Mouse (Mus musculus) embryonic facial prominence, embryonic 10.5 days (tissue): ENCODE measurements around the gene Pgk1. TPM values are rescaled to one million over a fixed set of nuclear protein-coding genes. Genes with fewer than 3 reads are reported as not detected.

Experiments used
- DNase-seq: peaks from one replicate; pipeline ENCODE4 v3.0.0-alpha.2; 2017; ENCODE audit warnings: low spot score
- H3K27ac ChIP-seq: fragments of 300-500 bp; sonication (generic); replicated peaks from 2 replicates; pipeline ENCODE4 v1.5.1; 2016; ENCODE audit warnings: mild to moderate bottlenecking
- H3K27me3 ChIP-seq: fragments of 300-500 bp; sonication (generic); replicated peaks from 2 replicates; pipeline ENCODE4 v1.6.1; 2016; ENCODE audit warnings: low read depth, mild to moderate bottlenecking; ENCODE audit not compliant: poor library complexity, severe bottlenecking
- H3K36me3 ChIP-seq: fragments of 300-500 bp; sonication (generic); replicated peaks from 2 replicates; pipeline ENCODE4 v1.6.1; 2016; ENCODE audit warnings: mild to moderate bottlenecking, moderate library complexity
- H3K4me1 ChIP-seq: fragments of 300-500 bp; sonication (generic); 2 replicates; pipeline ENCODE4 v1.6.1; 2016
- H3K4me3 ChIP-seq: fragments of 300-500 bp; sonication (generic); 2 replicates; pipeline ENCODE4 v1.5.1; 2016; ENCODE audit warnings: mild to moderate bottlenecking, moderate library complexity
- H3K9me3 ChIP-seq: fragments of 300-500 bp; sonication (generic); 2 replicates; pipeline ENCODE4 v1.6.1; 2016; ENCODE audit warnings: mild to moderate bottlenecking
- WGBS: fragments of 180-500 bp; shearing (Covaris S2); methylation state at CpG from one replicate; pipeline ENCODE4 v1.1.7; 2016; 5-methylcytosine and 5-hydroxymethylcytosine counted together
- polyA plus RNA-seq: library from polyadenylated mRNA; unstranded; fragments of >200 nt; fragmentation: Nextera tagmentation; extraction: Ambion mirVana; gene quantifications from 2 replicates; pipeline ENCODE4 v1.2.1, GENCODE M21; 2016

Pgk1 gene
- 474 and 527 TPM in 2 replicates for polyA plus RNA-seq

DNA sequence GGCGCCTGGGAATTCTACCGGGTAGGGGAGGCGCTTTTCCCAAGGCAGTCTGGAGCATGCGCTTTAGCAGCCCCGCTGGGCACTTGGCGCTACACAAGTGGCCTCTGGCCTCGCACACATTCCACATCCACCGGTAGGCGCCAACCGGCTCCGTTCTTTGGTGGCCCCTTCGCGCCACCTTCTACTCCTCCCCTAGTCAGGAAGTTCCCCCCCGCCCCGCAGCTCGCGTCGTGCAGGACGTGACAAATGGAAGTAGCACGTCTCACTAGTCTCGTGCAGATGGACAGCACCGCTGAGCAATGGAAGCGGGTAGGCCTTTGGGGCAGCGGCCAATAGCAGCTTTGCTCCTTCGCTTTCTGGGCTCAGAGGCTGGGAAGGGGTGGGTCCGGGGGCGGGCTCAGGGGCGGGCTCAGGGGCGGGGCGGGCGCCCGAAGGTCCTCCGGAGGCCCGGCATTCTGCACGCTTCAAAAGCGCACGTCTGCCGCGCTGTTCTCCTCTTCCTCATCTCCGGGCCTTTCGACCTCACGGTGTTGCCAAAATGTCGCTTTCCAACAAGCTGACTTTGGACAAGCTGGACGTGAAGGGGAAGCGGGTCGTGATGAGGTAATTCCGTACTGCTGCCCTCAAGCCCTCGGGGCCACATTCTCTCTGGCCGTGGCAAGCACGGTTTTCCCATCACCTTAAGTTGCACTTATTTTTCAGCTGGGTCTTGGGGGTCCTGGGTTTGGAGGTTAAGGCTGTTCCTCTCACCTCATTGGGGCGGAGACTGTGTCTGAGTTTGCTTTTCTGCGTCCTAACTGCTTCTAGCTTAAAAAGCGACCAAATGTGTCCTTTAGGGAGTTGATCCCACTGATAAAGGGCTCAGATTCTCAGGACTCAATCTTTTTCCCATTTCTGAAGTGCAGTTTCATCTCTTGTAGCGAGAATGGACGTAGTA lies at the start of gene Pgk1:
TSS of gene Pgk1 (plus strand) at position 388 of the 937 bp plus-strand sequence.
- peaks cover 27% of the 10 kb centered on the region for H3K4me1 ChIP-seq
- DNase-seq: peak; percentile 95
- peaks cover 12% of the 10 kb centered on the region for H3K36me3 ChIP-seq
- peak within 1 kb of the TSS; percentile 88 for H3K27ac ChIP-seq
- H3K9me3 ChIP-seq: no peaks in the 10 kb centered on the region
- peak within 1 kb of the TSS; percentile 66 for H3K4me3 ChIP-seq
- 13% methylated on average over 55 of the region's 55 CpGs for WGBS
- peaks cover 48% of the 10 kb centered on the region for H3K27me3 ChIP-seq

DNA sequence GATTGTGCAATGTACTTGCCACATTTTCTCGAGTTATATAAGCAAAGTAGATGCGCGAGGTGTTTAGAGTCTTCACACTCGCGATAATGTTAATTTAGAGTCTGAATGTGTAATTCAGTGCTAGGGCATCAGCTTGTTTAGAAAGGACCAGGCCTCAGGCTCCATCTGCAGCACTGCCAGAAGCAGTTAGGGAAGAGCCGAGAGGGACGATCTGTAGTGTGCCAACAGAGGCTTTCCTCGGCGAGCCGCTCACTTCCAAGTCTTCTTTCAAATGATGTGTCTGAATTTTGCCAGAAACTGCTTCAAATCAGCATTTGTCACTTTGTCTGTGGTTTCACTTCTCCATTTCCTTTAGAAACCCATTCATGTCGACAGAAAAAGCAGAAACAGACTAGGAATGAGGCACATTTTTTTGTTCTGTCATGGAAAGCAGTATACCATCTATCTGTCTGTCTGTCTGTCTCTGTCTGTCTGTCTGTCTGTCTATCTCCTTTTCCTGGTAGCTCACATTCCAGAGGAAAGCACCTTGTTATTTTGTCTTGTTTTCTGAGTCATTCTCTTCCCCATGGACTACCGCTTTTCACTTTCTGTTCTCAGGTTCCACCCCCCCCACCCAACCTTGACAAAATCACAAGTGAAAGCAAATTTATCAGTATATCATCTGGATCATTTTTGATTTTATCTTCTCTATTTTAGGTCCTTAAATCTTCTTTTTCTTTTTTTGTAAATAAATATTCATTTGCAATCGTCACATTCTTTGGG lies 47.4 kb upstream of the Pgk1 start:
- no peaks in the 10 kb centered on the region for H3K36me3 ChIP-seq
- no peak overlapping the region for H3K4me3 ChIP-seq
- H3K9me3 ChIP-seq: no peaks in the 10 kb centered on the region
- no peak overlapping the region for H3K27ac ChIP-seq
- no peaks in the 10 kb centered on the region for H3K4me1 ChIP-seq
- peaks cover 48% of the 10 kb centered on the region for H3K27me3 ChIP-seq
- 82% methylated on average over 13 of the region's 13 CpGs for WGBS
- DNase-seq: no peak

DNA sequence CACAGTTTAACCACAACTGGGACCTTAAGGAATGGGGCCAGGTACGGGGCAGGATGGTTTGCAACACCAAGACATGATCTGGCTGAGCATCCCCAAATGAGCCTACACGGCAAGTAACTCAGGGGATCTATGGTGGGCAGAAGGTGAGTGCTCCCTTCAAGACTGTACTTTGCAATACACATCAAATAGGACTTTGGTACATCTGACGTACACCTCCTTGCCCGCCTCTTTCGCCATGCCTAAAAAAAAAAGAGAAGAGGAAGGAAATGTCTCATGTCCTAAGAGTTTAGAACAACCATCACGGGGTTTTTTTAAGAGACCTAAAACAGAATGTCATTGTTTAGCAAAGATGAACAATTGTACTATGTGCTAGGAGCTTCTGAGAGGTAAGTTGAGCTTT lies 44.0 kb upstream of the Pgk1 start, which contains the start of gene Tlr13:
TSS of gene Tlr13 (plus strand) at position 269 of the 400 bp plus-strand sequence.
- H3K9me3 ChIP-seq: no peaks in the 10 kb centered on the region
- no peak within 1 kb of the TSS for H3K27ac ChIP-seq
- WGBS: 90% methylated on average over 6 of the region's 6 CpGs
- H3K4me3 ChIP-seq: no peak within 1 kb of the TSS
- no peaks in the 10 kb centered on the region for H3K4me1 ChIP-seq
- DNase-seq: no peak
- no peaks in the 10 kb centered on the region for H3K36me3 ChIP-seq
- H3K27me3 ChIP-seq: peaks cover 42% of the 10 kb centered on the region

DNA sequence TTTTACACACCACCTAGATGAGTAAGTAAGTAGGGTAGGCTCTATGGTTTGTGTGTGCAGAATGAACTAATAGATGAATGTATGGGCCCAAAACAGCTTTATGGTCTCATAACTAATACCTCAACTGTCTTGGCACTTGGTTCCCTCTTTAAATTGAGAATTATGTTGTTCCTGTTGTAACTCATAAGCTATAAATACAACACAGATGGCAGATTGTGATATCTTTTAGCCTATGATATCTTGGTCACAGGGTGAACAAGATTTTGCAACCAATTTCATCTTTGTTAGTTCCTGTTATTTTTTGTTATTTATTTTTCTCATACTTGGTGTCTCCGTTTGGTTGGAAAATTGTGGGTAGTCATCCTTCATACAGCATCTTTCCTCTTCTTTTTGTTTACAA lies 38.7 kb upstream of the Pgk1 start:
- H3K4me3 ChIP-seq: no peak overlapping the region
- H3K9me3 ChIP-seq: no peaks in the 10 kb centered on the region
- peaks cover 43% of the 10 kb centered on the region for H3K27me3 ChIP-seq
- H3K4me1 ChIP-seq: no peaks in the 10 kb centered on the region
- H3K36me3 ChIP-seq: no peaks in the 10 kb centered on the region
- WGBS: 91% methylated on average over 1 of the region's 1 CpGs
- no peak overlapping the region for H3K27ac ChIP-seq
- no peak for DNase-seq

DNA sequence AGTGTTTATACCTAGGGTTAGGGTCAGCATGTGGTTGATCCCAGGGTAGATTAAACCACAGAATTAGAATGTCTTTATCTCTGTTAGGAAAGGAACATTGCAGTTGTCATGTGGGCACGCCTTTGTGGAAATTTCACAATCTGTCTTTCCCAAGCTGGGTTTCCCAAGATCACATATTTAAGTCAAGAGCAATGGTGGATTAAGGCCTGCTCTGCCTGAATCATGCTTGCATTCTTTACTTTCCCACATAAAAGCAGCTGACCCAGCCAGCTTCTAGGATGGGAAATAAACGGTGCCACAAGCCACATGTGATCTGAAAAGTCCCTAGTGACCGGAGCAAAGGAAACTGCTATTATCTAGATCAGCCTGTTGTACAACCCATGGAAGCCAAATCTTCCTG lies 37.4 kb upstream of the Pgk1 start:
- Histone ChIP-seq H3K27ac (no peak overlapping the region), H3K36me3 (no peaks in the 10 kb centered on the region), H3K4me1 (no peaks in the 10 kb centered on the region), H3K4me3 (no peak overlapping the region), H3K27me3 (peaks cover 38% of the 10 kb centered on the region), H3K9me3 (no peaks in the 10 kb centered on the region)
- 90% methylated on average over 3 of the region's 3 CpGs for WGBS
- no peak for DNase-seq

DNA sequence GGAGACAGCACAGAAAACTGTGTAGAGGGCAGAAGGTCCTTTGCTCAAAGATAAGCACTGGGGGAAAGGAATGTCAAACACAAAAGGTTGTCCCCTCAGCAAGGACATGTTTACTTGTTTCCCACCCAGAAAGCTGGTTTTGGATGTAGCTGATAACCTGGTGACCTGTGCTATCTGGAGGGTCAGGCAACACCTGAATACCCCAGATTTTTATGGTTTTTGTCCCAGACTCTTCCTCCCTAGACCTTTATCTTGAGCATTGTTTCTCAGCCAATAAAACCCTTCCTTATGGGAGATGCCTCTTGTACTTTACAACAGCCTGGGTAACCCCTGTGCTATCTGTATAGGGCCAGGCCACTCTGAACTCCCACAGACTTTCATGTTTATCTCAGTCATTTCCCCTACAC lies 32.7 kb upstream of the Pgk1 start:
- Histone ChIP-seq H3K27ac (no peak overlapping the region), H3K9me3 (no peaks in the 10 kb centered on the region), H3K36me3 (no peaks in the 10 kb centered on the region), H3K4me1 (no peaks in the 10 kb centered on the region), H3K4me3 (no peak overlapping the region), H3K27me3 (peaks cover 47% of the 10 kb centered on the region)
- DNase-seq: no peak

DNA sequence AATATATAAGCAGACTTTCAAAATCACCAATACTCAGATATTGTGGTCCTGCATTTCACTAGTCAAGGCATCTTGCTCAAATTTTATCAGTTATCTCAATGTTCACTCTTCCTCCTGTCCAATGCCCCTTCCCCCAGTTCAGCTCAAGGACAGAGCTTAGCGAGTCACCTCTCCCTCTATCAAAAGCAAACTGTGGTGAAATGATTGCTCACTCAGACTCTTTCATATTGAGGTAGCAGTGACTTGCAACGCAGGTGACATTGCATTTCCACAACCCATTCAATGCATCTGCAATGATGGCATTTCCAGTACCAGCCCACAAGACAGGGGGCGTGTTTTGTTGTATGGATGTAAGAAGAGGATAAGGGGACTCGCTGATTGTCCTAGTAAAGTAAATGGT lies 31.0 kb upstream of the Pgk1 start:
- WGBS: 83% methylated on average over 4 of the region's 4 CpGs
- DNase-seq: no peak
- Histone ChIP-seq H3K4me3 (no peak overlapping the region), H3K4me1 (no peaks in the 10 kb centered on the region), H3K27ac (no peak overlapping the region), H3K27me3 (peaks cover 39% of the 10 kb centered on the region), H3K36me3 (no peaks in the 10 kb centered on the region), H3K9me3 (no peaks in the 10 kb centered on the region)

DNA sequence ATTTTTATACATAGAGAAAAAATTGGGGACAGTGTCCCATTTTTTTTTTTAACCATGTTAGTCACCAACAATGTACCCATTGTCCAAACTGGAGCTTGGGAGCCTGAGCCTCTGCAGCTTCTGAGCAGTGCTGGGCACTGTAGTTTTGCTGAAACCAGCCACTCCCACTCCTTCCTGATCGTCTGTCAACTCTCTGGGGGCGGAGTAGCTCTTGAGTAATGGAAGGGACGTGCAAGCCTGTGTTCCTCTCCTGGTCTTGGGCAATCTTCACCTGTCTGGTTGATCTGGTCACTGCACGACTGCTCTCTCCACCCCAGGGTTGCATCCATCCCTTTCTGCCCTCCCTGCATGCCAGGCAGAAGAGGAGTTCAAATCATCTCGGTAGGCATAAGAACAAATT lies 22.9 kb upstream of the Pgk1 start:
- Histone ChIP-seq H3K4me1 (no peaks in the 10 kb centered on the region), H3K4me3 (no peak overlapping the region), H3K27me3 (peaks cover 12% of the 10 kb centered on the region; the same call in 1 of the 2 replicates), H3K27ac (no peak overlapping the region), H3K9me3 (no peaks in the 10 kb centered on the region), H3K36me3 (no peaks in the 10 kb centered on the region)
- DNase-seq: no peak
- 56% methylated on average over 5 of the region's 5 CpGs for WGBS

DNA sequence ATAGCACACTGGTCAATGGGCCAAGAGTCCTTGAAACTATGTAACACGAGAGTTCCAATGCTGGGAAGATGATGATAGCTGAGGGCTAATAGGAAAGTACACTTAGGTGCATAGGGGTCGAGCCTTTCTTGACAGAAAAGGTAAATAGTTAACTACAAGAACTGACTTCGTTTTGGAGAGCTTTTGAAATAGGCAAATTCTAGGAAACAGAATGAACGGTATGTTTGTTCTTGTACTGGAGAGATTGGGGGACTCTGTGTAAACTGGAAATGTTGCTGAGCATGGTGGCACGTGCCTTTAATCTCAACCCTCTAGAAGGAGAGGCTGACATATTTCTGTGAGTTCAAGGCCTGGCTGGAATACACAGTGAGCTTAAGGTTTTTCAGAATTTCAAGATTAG lies 22.3 kb upstream of the Pgk1 start:
- Histone ChIP-seq H3K9me3 (no peaks in the 10 kb centered on the region), H3K36me3 (no peaks in the 10 kb centered on the region), H3K27me3 (0 out of 2 replicates have a peak, but pooled peaks cover 10% of the 10 kb centered on the region), H3K4me1 (no peaks in the 10 kb centered on the region), H3K27ac (no peak overlapping the region), H3K4me3 (no peak overlapping the region)
- no peak for DNase-seq
- WGBS: 77% methylated on average over 5 of the region's 5 CpGs

DNA sequence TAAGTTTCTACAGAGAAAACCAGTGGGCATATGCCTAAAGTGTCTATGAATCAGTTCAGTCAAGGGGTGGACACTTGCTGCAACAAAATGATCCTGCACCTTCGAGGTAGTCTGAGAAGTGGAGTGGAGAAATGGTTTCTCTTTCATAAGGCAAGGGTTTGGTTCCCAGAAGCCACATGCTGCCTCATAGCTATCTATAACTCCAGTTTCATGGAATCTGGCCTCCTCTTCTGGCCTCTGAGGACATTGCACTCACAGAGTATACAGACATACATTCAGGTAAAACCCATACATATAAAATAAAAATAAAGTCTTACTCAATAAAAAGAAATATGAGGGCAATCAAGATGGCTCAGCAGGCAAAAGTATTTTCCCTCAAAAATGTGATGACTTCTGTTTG lies 21.8 kb upstream of the Pgk1 start:
- no peaks in the 10 kb centered on the region for H3K36me3 ChIP-seq
- no peak overlapping the region for H3K27ac ChIP-seq
- no peak for DNase-seq
- H3K27me3 ChIP-seq: 0 out of 2 replicates have a peak, but pooled peaks cover 5% of the 10 kb centered on the region
- no peak overlapping the region for H3K4me3 ChIP-seq
- no peaks in the 10 kb centered on the region for H3K9me3 ChIP-seq
- H3K4me1 ChIP-seq: no peaks in the 10 kb centered on the region
- WGBS: 73% methylated on average over 1 of the region's 1 CpGs

DNA sequence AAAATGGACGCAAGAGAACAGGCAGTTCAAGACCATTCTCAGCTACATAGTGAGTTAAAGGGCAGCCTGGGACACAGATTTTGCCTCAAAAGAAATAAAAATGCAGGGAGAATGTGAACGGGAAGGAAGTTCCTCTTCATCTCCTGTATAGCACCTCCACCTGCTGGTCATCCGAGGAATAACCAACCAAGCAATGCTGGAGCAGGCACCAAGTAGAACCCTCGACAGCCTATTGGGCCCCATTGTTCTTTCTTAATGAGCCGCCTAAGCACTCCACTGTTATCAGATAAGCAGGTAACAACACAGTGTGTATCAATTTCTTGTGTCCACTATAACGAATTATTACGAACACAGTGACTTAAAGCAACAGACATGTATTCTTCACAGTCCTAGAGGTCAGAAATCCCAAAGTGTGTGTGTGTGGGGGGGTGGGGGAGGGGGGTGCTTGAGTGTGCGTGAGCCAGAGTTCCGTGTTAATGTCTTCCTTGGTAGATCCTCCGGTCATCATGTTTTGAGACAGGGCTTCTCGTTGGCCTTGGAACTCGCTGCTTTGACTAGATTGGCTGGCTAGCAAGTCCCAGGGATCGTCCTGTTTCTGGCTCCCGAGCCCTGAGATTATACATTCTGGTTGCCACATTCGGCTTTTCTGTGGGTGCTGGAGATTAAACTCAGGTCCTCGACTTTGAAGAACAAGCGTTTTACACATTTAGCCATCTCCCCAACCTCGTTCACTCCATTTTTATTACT lies 15.6 kb upstream of the Pgk1 start:
- peak; percentile 75 for DNase-seq
- Histone ChIP-seq H3K36me3 (no peaks in the 10 kb centered on the region), H3K27me3 (0 out of 2 replicates have a peak, but pooled peaks cover 2% of the 10 kb centered on the region), H3K27ac (no peak overlapping the region; the same call in 1 of the 2 replicates), H3K9me3 (no peaks in the 10 kb centered on the region), H3K4me3 (peak overlapping the region; percentile 46), H3K4me1 (no peaks in the 10 kb centered on the region)
- 29% methylated on average over 18 of the region's 18 CpGs for WGBS

DNA sequence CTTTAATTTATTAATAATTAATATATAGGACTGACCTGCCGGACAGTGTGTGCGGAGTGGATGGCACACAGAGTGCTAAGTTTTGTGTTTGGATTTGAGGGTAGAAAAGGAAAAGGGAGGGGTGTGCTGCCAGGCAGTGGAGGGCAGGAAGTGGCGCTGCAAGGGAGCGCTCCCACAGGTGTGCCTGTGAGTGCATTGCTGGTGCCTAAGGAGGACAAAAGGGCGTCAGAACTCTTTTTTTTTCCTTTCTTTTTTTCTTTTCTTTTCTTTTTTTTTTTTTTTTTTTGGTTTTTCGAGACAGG lies 15.1 kb upstream of the Pgk1 start:
- Histone ChIP-seq H3K27me3 (no peaks in the 10 kb centered on the region), H3K4me3 (peak overlapping the region; percentile 46; the same call in 1 of the 2 replicates), H3K36me3 (no peaks in the 10 kb centered on the region), H3K9me3 (no peaks in the 10 kb centered on the region), H3K4me1 (no peaks in the 10 kb centered on the region), H3K27ac (no peak overlapping the region)
- no peak for DNase-seq
- 66% methylated on average over 6 of the region's 6 CpGs for WGBS
